Mouse (Mus musculus) testis, postnatal 14 days (tissue): ENCODE results near the gene Ambra1.
A peak's percentile ranks its signal among the peaks of the same experiment; 100 is the strongest.

Experiments
- DNase-seq: peaks from one replicate; pipeline ENCODE4 v3.0.0; 2021; ENCODE audit warnings: low spot score

The Ambra1 gene

GRCm38 (mm10) chr2:91939303-91939935 is 209.5 kb downstream of the Ambra1 start:
- no peak for DNase-seq

GRCm38 (mm10) chr2:91942356-91942755 is 212.4 kb downstream of the Ambra1 start:
- no peak for DNase-seq

GRCm38 (mm10) chr2:91944170-91944950 is 214.4 kb downstream of the Ambra1 start:
- DNase-seq = no peak

GRCm38 (mm10) chr2:91945483-91945882 is 215.5 kb downstream of the Ambra1 start, which contains the start of gene Gm9821:
Gm9821 (plus strand) TSS chr2:91945703.
- DNase-seq = no peak

- DNase-seq = no peak
Measured at GRCm38 (mm10) chr2:91946836-91947235, 216.9 kb downstream of the Ambra1 start.

GRCm38 (mm10) chr2:91947397-91948150 is 217.6 kb downstream of the Ambra1 start:
- DNase-seq = no peak

- no peak for DNase-seq
Measured at GRCm38 (mm10) chr2:91948151-91948509, 218.2 kb downstream of the Ambra1 start.

- DNase-seq = no peak
Measured at GRCm38 (mm10) chr2:91948792-91949241, 218.9 kb downstream of the Ambra1 start.

GRCm38 (mm10) chr2:91949411-91950274 is 219.7 kb downstream of the Ambra1 start:
- DNase-seq = no peak

- DNase-seq = no peak
Measured at GRCm38 (mm10) chr2:91950275-91951085, 220.5 kb downstream of the Ambra1 start.

GRCm38 (mm10) chr2:91953825-91954224 is 223.9 kb downstream of the Ambra1 start:
- peak; percentile 54 for DNase-seq

GRCm38 (mm10) chr2:91955121-91955591 is 225.2 kb downstream of the Ambra1 start:
- no peak for DNase-seq

- DNase-seq = no peak
Measured at GRCm38 (mm10) chr2:91955875-91956274, 225.9 kb downstream of the Ambra1 start.

GRCm38 (mm10) chr2:91957096-91957495 is 227.2 kb downstream of the Ambra1 start:
- no peak for DNase-seq

- no peak for DNase-seq
Measured at GRCm38 (mm10) chr2:91958049-91958448, 228.1 kb downstream of the Ambra1 start.

- DNase-seq = no peak
Measured at GRCm38 (mm10) chr2:91958701-91959457, 228.9 kb downstream of the Ambra1 start.

- no peak for DNase-seq
Measured at GRCm38 (mm10) chr2:91959544-91960410, 229.8 kb downstream of the Ambra1 start.

- no peak for DNase-seq
Measured at GRCm38 (mm10) chr2:91960459-91960858, 230.5 kb downstream of the Ambra1 start.
